Mouse (Mus musculus) heart, adult 18-20 months (tissue): ENCODE measurements around the gene Prn. TPM values are rescaled to one million over a fixed set of nuclear protein-coding genes. Genes with fewer than 3 reads are reported as not detected.

ENCODE experiments used
- DNase-seq, 2 experiments: peaks; one replicate each; pipeline ENCODE4 v3.0.0; 2021 to 2022; ENCODE audit warnings: mixed read lengths in 1 of 2
- total RNA-seq, 2 experiments: library from RNA; stranded (reverse); gene quantifications; 2 replicates each; pipeline ENCODE4 v1.2.3; 2021

Prn gene
- total RNA-seq, 2 experiments from 2014 or later, result 0.42 to 0.64 TPM

DNA sequence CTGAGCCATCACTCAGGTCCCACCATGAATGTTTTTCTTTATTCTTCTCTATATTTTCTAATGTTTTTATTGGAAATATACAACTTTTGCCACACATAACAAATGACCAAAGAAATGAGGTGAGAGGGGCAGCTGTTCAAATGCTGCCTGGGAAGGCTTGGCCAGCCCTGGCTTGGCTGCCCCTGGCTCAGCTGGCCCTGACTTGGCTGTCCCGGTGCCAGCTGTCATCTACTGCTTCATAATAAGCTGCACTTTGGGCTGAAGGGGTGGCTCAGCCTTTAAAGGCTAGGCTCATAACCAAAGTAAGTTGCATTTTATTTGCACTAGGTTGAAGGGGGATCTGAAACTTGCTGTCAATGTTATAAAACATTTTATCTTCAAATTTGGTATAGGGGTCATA lies 2.9 kb upstream of the Prn start:
- DNase-seq, result peak; percentile 49 to 51

DNA sequence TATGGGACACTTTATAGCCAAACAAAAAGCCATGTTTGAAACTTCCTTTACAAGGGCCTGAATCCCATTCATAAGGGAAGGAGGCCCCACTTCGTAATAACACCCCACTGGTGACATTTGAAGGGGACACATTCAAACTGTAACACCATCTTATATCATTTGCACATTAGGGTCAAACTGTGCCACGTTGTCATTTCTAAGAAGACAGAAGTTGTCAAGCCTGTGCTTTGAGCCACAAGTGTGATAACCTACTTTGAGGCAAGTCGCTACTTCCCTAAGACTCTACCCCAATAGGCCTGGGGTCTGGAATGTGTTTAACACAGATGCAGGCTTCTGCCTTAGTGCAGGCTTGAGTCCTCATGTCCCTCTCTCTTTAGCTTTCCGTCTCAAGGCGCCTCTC lies 2.4 kb upstream of the Prn start:
- no peak for DNase-seq

DNA sequence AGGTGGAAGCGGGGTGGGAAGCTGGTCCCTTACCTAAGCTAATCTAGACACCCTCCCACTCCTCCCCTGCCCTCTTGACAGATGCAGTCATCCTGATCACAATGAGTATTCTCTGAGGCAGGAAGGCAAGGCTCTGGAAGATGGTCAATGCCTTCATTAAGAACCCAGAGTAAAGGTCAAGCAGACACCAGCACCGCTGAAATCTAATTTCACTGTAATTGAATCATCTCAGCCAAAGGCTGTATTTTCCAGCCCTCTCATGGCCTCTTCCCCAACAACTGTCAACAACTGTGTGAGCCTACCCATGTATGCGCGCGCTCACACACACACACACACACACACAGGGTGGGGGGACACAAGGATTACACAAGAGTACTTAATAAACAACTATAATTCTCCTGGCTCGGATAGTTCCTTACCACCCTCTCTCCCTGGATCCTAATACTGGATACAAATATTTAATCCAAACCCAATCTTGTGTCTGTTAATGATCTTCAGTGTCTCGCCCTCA lies 1.4 kb upstream of the Prn start:
- peak; percentile 56 to 63 for DNase-seq

DNA sequence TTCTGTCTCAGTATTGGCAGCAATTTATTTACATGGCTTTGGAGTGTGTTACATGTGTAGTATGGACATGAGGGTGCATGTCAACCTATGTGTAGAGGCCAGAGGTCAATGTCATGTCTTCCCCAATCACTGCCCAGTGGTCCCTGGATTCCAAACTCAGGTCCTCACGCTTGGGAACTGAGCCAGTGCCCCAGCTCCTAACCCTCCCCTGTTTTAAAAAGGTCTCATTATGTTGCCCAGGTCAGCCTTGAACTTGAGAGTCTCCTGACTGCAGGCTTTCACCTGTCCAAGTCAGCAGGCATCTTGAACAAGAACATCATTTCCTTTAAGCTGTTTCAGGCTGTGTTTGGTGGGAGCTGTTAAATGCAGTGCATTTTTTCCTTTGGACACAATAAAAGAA lies 851 bp upstream of the Prn start:
- DNase-seq, result no peak

DNA sequence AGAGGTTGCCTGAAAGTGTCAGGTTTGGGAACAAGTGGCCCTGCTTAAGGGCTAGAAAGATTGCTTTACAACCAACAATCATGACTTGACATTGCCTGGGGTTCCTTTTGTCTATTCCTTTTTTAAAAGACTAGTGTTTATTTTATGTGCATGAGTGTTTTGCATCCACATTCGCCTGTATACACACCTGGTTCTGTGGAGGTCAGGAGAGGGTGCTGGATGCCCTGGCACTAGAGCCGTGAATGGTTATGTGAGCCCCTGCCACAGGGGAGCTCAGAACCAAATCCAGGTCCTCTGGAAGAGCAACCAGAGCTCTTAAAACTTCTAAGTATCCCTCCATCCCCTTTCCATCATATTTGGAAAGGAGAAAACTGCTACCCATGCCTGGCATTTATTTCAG lies 1.1 kb downstream of the Prn start:
- DNase-seq, result no peak

DNA sequence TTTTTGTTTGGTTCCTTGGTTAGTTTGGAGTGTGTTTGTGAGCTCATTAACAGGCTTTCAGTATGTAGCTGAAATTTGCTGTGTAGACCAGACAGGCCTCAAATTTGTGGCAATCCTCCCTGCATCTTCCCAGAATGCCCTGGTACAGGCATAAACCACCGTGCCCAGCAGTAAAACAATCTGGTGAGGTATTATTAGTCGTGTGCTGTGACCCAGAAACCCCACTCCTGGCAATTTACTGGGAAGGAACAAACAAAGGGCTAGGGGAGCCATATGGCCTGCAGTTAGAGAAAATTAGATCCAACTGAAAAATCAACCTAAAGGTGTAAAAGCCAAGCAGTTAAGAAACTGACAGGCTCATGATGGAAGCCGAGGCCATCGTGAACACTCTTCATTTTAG lies 1.6 kb downstream of the Prn start:
- no peak for DNase-seq

DNA sequence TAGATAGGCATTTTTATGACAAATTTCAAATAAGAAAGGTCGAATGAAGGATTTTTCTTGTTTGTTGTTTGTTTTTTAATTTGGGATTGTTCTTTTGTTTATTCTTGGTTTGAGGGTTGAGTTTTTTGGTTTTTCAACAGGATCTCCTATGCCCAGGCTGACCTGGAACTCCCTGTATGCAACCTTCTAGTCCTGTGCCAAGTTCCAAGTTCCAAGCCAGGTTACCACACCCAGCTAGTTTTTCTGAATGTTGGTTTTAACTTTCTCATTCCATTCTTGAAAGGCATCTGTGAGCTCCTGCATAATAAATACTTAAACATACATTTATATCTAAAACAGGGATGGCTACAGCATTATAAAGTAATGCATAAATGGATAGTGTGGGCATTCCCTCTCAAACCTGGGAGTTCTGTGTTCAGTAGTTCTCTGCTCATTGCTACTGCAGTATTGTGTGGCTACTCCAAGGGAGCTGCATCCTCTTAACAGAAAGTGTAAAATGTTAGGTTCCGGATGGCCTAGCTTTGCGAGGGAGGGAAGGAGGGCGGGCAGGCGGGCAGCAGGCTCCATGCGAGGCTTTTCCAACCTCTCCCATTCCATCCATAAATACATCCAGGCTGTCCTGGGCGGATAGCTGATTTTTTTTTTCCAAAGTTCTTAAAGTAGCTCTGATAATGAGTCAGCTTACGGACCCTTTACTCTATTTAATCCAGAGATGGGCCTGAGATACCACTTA lies 2.9 kb downstream of the Prn start:
- DNase-seq, result no peak

DNA sequence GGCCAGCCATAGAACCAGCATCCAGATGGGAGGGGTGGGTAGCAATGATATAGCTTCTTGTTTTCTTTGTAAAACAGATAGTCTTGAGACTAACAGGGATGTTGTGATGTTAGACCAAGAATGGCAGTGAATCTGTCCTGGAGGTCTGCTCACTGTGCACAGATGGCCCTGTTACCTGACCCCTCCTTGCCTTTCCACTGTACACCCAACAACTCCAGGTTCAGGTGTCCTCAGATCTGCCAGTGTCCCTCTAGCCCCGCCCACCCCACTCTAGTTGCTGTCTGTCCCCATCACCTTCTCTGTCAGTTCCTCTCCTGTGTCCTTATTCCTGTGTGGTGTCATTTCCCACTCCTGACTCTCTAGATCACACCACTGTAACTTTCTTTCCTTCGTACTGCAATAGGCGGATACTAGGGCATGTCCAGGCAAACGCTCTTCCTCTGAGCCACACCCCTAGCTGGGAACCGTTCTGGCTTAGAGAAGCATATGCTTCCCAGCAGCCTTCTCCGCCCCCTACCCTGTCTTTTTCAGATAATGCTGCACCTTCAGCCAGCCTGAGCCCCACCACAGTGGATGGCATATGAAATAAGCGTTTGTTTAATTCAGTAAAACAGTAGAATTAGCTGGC lies 22.6 kb downstream of the Prn start:
- DNase-seq, result no peak

DNA sequence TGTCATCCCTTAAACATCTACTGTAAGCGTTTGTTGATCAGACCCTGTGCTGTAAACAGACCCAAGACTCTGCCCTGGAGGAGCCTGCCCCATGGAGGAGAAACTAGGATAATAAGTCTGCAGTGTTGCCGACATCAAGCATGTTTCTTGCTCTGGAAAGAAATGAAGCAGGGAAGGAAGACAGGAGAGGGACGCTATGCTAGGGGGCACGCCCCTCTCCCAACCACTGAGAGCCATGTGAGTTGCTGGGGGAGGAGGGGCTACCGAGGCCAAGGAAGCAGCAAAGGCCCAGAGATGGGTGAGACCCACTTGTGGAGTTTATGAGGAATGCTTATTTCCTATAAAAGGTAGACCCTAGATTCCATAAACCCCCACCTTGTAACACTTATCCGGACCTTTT lies 23.3 kb downstream of the Prn start:
- DNase-seq, result no peak

DNA sequence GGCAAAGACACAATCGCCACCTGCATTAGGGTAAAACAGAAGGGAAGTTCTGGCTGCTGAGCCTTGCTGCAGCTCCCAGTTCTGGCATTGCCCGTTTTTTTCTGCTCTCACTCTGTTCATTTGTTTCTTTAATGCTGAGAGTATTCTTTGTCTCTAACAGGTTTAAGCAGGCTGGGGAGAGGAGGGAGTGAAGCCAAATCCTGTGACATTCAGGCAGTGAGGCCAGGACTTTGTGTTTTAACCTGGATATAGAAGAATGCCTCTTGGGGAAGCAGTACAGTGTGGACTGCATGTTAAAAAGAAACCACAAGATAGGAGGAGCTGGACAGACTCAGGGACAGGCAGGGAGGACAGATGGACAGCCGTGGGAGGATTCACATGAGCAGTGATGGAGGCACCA lies 23.8 kb downstream of the Prn start:
- DNase-seq, result peak in 1 of 2 experiments; percentile 47

DNA sequence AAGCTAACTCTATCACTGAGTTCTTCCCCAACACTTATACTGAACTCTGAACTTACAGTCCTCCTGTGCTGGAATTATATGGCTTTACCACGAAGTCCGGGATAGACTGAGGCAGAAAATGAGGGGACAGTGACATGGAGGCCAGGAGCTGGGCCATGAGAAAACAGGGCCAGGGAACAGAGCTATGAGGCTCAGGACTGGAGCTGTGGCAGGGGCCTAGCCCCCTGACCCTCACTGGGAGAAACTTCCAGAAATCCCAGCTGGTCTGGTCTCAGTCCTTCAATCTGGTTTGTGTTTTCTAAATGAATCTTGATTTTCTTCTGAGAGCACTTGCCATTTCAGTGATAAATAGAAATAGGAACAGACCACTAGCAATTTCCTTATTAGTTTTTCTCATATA lies 24.5 kb downstream of the Prn start:
- DNase-seq, result no peak

DNA sequence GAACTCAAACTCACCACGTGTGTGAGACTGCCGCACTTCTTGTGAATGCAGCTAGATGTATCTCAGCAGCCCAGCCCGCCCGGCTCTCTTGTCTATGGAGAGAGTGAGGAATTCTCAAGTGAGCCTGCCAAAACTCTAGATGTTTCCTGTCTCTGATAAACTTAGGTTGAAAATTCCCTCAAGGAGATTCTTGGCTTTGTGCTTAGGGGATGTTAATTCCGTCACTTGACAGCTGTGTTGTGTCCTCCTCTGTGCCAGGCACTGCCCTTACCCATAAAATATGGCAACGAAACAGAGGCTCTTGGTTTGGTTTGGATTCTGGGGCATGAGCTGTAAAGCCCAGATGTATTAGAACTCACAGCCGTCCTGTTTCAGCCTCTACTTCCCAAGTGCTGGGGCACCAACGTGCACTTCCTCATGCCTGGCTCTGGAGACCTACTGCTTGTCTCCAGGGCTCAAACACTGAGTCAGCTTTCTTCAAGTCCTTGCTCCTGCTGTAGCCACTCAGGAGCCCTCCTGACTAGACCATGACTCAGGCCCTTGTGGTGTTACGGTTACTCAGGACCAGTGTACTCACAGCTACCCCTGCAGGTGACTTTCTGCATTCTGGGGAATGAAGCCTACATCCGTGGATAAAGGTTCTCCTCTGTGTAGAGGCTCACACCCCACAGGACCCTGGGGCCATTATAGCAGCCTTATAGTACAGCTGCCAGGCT lies 25.8 kb downstream of the Prn start:
- peak; percentile 54 to 67 for DNase-seq

DNA sequence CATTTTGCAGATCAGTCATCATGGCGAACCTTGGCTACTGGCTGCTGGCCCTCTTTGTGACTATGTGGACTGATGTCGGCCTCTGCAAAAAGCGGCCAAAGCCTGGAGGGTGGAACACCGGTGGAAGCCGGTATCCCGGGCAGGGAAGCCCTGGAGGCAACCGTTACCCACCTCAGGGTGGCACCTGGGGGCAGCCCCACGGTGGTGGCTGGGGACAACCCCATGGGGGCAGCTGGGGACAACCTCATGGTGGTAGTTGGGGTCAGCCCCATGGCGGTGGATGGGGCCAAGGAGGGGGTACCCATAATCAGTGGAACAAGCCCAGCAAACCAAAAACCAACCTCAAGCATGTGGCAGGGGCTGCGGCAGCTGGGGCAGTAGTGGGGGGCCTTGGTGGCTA lies 26.7 kb downstream of the Prn start:
- DNase-seq, result no peak

DNA sequence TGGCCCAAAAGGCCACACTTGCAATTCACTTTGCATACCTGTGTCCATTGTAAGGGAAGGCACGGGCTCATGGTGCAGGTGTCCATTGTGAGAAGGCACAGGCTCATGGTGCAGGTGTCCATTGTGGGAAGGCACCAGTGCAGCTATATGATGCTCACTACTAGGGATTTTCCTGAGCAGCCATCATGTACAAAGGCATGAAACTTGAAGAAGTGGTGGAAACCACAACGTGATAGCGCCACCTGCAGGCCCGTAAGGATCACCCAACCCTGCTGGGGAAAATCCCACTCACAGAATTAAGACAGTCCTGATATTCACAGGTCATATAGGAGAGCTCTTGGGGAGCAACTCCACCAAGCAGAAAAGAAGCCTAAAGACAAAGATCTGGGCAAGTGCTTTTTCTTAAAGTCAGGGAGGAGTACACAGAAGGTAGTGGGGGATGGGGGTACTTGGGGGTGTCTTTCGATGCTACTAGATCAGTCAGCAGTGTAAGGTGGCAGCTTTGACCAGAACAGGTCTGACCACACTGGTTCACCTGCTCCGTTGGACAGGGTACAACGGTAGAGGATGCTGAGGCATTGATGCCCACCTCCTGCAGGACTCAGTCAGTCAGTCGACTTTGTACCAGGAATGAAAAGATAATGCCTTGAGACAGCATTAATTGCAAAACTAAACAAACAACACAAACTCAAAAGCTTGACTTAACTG lies 29.8 kb downstream of the Prn start:
- peak; percentile 38 to 75 for DNase-seq

DNA sequence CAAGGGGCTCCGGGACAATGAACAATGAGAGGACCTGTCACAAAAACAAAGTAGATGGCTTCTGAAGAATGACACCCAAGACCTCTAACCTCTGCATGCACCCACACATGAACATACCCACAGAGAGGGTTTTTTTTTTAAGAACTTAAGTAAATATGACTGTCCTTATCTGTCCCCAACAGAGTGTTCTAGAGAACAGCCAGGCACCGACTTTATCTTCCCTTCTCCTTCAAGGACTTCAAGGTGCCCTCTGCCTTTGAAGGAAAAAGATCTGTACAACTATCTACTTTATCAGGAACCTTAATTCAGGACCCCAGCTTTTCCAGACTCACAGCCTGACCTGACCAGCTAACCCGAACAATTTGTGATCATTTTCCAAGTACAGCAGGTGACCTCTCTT lies 30.7 kb downstream of the Prn start:
- DNase-seq, result no peak

DNA sequence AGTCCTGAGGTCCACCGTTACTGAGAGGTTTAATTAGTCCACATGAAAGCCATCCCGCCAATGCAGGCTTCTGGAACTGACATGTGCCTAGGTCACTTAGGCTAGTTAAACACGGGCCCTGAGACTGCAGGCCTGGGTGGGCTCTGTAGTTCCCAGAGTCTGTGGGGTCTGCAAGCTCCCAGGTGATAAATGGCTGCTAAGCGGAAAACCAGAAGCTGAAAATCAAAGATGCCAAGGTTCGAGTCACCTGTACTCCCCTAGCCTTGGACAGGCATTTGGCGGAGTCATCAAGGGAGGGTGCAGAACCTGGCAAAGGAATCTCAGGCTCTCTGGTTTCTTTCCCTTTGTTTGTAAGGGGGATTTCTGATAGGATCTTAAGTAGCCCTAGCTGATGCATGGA lies 31.7 kb downstream of the Prn start:
- no peak for DNase-seq

DNA sequence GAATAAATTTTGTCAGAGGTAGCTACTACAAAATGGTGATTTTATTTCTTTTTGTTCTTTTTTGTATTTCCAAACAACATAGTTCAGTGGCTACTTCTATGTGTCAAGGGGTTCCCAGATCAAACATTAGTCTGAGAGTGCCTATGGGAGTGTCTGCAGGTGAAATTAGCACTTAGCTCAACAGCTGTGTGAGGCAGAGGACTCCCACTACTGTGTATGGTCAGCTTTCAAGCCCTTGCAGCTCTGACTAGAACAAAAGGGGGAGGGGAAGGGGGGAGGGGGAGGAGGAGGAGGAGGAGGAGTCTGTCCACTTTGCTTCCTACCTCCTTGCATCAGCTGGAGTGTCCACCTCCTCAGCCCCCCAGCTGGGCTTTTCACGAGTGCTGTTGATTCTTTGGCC lies 34.6 kb downstream of the Prn start:
- DNase-seq, result peak in 1 of 2 experiments; percentile 0

DNA sequence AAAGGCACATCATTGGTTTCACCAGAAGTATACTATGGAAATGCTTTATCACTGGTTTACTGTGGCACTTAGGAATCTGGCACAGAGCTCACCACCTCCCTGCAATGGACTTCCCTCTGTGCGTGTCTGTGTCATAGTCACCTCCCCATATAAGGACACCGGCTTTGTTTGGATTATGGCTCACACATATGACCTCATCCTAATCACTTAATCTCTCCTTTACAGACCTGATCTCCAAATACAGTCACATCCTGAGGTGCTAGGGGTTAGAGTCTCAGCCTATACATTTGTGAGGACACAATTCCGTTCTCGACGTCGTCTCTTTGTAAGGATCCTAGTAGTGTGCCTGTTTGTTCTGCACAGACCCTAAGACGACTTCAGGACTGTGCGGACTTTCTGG lies 35.5 kb downstream of the Prn start:
- peak in 1 of 2 experiments; percentile 0 for DNase-seq

DNA sequence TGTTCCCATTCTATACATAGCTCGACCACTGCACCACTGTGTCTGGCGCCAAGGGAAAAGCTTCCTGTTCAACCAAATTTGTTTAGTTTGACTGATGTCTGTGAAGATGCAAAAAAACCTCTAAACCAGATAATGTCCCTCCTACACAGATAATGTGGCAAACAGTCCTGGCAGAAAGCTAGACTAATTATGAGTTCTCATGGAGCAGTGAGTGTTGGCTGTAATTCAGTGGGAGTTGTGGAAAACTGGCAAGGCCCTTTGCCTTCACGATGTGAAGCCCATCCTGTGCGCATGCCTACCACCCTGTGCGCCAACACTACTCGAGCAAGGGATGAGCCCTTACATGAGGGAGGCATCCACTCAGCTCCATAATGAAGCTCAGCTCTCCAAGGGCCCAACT lies 36.0 kb downstream of the Prn start:
- DNase-seq, result peak in 1 of 2 experiments; percentile 0

DNA sequence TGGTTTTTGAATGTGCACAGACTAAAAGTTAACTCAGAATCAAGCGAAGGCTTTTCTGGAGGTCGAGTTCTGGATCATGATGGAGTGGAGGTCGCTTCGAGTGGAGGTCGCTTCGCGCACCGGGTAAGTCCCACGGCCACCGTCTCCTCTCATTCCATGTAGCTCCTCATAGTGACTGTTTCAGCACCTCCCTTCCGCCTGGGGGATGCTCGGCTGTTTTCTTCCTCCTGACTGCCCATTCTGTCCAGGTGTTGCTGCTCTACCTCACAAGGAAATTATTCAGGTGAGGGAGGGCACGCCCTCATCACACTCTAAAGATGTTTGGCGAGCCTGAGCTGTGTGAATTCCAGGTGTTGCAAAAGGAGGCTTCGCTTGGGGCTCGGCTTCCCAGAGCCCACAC lies 36.6 kb downstream of the Prn start:
- DNase-seq, result no peak

DNA sequence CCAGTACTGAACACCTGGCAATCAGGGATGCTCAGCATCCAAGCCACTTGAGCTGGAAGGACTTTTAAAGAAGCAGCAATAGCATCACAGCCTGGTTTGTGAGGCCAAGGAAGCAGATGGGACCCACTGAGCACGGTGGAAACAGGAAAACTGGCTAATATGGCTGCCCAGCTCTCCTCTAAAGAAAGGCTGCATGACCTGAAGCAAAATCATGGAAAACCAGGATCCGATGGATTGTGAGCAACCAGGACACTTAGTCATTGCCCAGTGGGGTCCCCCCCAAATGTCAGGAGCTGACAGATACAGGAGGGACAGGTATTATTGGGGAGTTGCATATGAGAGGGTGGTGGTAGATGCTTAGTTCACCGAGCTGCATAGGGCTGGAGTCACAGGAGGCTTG lies 38.4 kb downstream of the Prn start:
- DNase-seq, result no peak

DNA sequence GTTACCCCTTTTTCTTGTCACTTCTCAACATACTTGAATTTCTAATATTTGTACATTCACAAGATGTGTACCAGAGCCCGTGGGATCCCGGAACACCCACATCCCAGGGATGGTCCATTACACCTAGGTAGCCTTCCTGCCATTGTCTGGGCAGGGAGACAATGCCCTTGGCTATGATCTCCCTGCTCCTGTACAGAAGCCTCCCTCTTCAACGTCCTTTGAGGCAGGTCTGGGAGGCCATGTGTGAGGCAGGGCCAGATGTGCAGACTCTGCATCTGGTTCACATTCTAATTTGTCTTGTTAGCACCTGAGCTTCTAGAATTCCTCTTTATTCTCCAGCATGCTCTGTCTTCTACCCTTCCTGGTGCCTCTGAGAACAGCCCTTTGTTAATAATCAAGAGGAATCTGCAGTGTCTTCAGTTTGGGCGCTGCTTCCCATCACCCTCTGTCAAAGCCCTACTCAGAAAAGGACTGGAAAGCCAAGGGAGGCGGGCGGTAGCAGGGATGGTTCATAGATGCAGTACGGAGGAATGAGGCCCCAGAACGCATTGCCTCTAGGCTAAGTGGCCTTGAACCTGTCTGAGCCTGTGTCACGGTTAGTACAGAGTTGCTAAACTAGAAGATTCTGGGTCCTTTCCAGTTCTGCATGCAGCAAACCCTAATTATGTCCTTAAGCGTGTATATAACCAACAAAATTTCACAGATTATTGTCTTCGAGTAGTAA lies 39.3 kb downstream of the Prn start:
- DNase-seq, result peak in 1 of 2 experiments; percentile 0
